Comparison of ENCODE assay signal across 10 mouse cellular contexts in genomic region chr15:79604990-79605665, GRCm38 (mm10). TPM values are rescaled to one million over a fixed set of nuclear protein-coding genes. Genes with fewer than 3 reads are reported as not detected.
DNase-seq lines count a peak whose midpoint lies in the region; ATAC-seq and TF ChIP-seq lines count a peak whose summit lies in the region.
"Had no signal": no experiment of that assay in that cellular context is flagged by ENCODE, and none has a peak within 500 bp of the region (broad histone marks: within the 10 kb centered on the region; RNA-seq: fewer than 3 reads in every experiment).

Dmc1 (minus strand) TSS chr15:79605109.

- 0 out of 2 replicates have a peak, but pooled peaks cover 2% of the 10 kb centered on the region for H3K4me1 ChIP-seq in heart, embryonic 11.5 days (ENCODE audit: control insufficient read depth, insufficient read depth, low read length)
- H3K4me1 ChIP-seq in kidney, postnatal 0 days (replicated peaks; ENCODE audit: insufficient read depth, low read length) = peaks cover 4% of the 10 kb centered on the region; the same call in 1 of the 2 replicates

- intact Hi-C loops in heart, postnatal 25 days (cut with DNase I) = loop anchor here (10.0 kb wide), 1 partner anchor 380 kb away; the partner anchor contains the start of genes Gm49486 and Pick1

- peak; percentile 91 for DNase-seq in heart, adult 11 months
- no peak for DNase-seq in heart, postnatal 25 days (ENCODE audit: low spot score)
- peak; percentile 56 for DNase-seq in kidney, postnatal 0 days (ENCODE audit: low spot score)
- DNase-seq in lung, postnatal 36 days = peak; percentile 15
- peak; percentile 73 for DNase-seq in retina, postnatal 1 day
- DNase-seq in frontal cortex, adult 2 months (ENCODE audit: extremely low spot score in 1 of 2, low spot score in 1 of 2) = no peak

- no peak for TF ChIP-seq CTCF in kidney, postnatal 0 days (IDR thresholded peaks at IDR 0.05; ENCODE audit: low read depth)

- ATAC-seq in common myeloid progenitor, adult 5-6 weeks (replicated peaks; ENCODE audit: low read depth, poor library complexity, severe bottlenecking) = peak; percentile 77
- 0 out of 2 replicates have a peak, but pooled peaks have one; percentile 2 for ATAC-seq in heart, embryonic 11.5 days (replicated peaks; ENCODE audit: insufficient number of reproducible peaks, low FRiP score, low TSS enrichment)
- ATAC-seq in kidney, postnatal 0 days (replicated peaks; ENCODE audit: low FRiP score, low read depth) = peak; percentile 63

- no peak within 1 kb of the TSS for H3K27ac ChIP-seq in heart, embryonic 11.5 days (ENCODE audit: low read depth, low read length)
- no peak within 1 kb of the TSS for H3K27ac ChIP-seq in kidney, postnatal 0 days

- no peaks in the 10 kb centered on the region for H3K27me3 ChIP-seq in heart, embryonic 11.5 days (ENCODE audit: control insufficient read depth, insufficient read depth, low read length)
- H3K27me3 ChIP-seq in kidney, postnatal 0 days (ENCODE audit: insufficient read depth, low read length) = no peaks in the 10 kb centered on the region
- H3K27me3 ChIP-seq: CH12.LX had no signal

- peak within 1 kb of the TSS; percentile 36 for H3K4me3 ChIP-seq in heart, embryonic 11.5 days (ENCODE audit: low read depth, low read length)
- peak within 1 kb of the TSS; percentile 18 for H3K4me3 ChIP-seq in kidney, postnatal 0 days (replicated peaks; ENCODE audit: low read depth, low read length)

- peak within 1 kb of the TSS; percentile 56 for H3K9ac ChIP-seq in heart, embryonic 11.5 days (ENCODE audit: low read depth, low read length)
- H3K9ac ChIP-seq in kidney, postnatal 0 days (ENCODE audit: low read depth, low read length) = peak within 1 kb of the TSS; percentile 41

- peak within 1 kb of the TSS; percentile 52 for H3K4me2 ChIP-seq in heart, embryonic 11.5 days
- H3K4me2 ChIP-seq in kidney, postnatal 0 days (ENCODE audit: low read length) = peak within 1 kb of the TSS; percentile 51

- H3K9me3 ChIP-seq in heart, embryonic 11.5 days (replicated peaks; ENCODE audit: control insufficient read depth, low read length) = no peaks in the 10 kb centered on the region
- no peaks in the 10 kb centered on the region for H3K9me3 ChIP-seq in kidney, postnatal 0 days (replicated peaks; ENCODE audit: low read length)

- H3K36me3 ChIP-seq in heart, embryonic 11.5 days (ENCODE audit: control insufficient read depth, insufficient read depth, low read length) = no peaks in the 10 kb centered on the region
- H3K36me3 ChIP-seq in kidney, postnatal 0 days (ENCODE audit: insufficient read depth, low read length) = no peaks in the 10 kb centered on the region

- WGBS in heart, embryonic 11.5 days (ENCODE audit: insufficient replicate concordance) = 8% methylated on average over 37 of the region's 37 CpGs
- WGBS in kidney, postnatal 0 days = 15% methylated on average over 37 of the region's 37 CpGs

RNA-seq across cellular contexts. Expression of gene Dmc1, which starts in this region (rescaled TPM):
- under 1 TPM in 1 of 2 experiments, not detected in 1; 0.10 TPM for total RNA-seq in heart, postnatal 25 days (2021)
- total RNA-seq in common myeloid progenitor, adult 5-6 weeks (2017) = 1.8 and 2.1 TPM in 2 replicates
- polyA plus RNA-seq in heart, embryonic 11.5 days (2014; fragmentation: Nextera tagmentation; extraction: Ambion mirVana) = 1.4 and 1.5 TPM in 2 replicates
- polyA plus RNA-seq in kidney, postnatal 0 days (2015; fragmentation: Nextera tagmentation; extraction: Ambion mirVana) = 1.7 and 1.9 TPM in 2 replicates
- polyA plus RNA-seq in frontal cortex, adult 2 months (2012; rRNA removed) = 2.3 and 3.4 TPM in 2 replicates
- total RNA-seq: CH12.LX; gastrocnemius, postnatal 36 days had no signal

Comparison
In these comparisons a context has a peak if more than half of its experiments do, and no peak if none do; other contexts are left out.
1. DNase-seq: peak in heart, adult 11 months (single experiment), kidney, postnatal 0 days (single experiment), lung, postnatal 36 days (single experiment) and retina, postnatal 1 day (single experiment); none in heart, postnatal 25 days (single experiment) and frontal cortex, adult 2 months (0 of 2).
2. ATAC-seq: peak in every context shown above with its lines; median percentile 77 in common myeloid progenitor, adult 5-6 weeks; 63 in kidney, postnatal 0 days; 2 in heart, embryonic 11.5 days.